In genomic region chr3:40262536-40262935, GRCm38 (mm10) we compare ENCODE assay signal across 20 mouse cellular contexts.
DNase-seq lines count a peak whose midpoint lies in the region; ATAC-seq and TF ChIP-seq lines count a peak whose summit lies in the region.
"Had no signal": no experiment of that assay in that cellular context is flagged by ENCODE, and none has a peak within 500 bp of the region (broad histone marks: within the 10 kb centered on the region; RNA-seq: fewer than 3 reads in every experiment).

No protein-coding gene starts in this region.

- no peak overlapping the region for H3K27ac ChIP-seq in lung, embryonic 14.5 days (ENCODE audit: low read depth)
- no peak overlapping the region for H3K27ac ChIP-seq in left cerebral cortex, adult 2 months
- H3K27ac ChIP-seq: forebrain, embryonic 15.5 days; heart, embryonic 15.5 days; limb, embryonic 12.5 days; liver, embryonic 15.5 days; midbrain, embryonic 10.5 days; neural tube, embryonic 12.5 days had no signal

- no peak overlapping the region for H3K4me3 ChIP-seq in lung, embryonic 14.5 days (ENCODE audit: low read depth, low read length)
- H3K4me3 ChIP-seq in left cerebral cortex, adult 2 months, result no peak overlapping the region
- H3K4me3 ChIP-seq: forebrain, embryonic 15.5 days; heart, embryonic 15.5 days; limb, embryonic 12.5 days; liver, embryonic 15.5 days; midbrain, embryonic 10.5 days; neural tube, embryonic 12.5 days had no signal

- H3K4me1 ChIP-seq in lung, embryonic 14.5 days (ENCODE audit: insufficient read depth), result no peaks in the 10 kb centered on the region
- H3K4me1 ChIP-seq: forebrain, embryonic 15.5 days; heart, embryonic 15.5 days; limb, embryonic 12.5 days; liver, embryonic 15.5 days; midbrain, embryonic 10.5 days; neural tube, embryonic 12.5 days had no signal

- no peaks in the 10 kb centered on the region for H3K9me3 ChIP-seq in lung, embryonic 14.5 days (ENCODE audit: low read depth, low read length)
- H3K9me3 ChIP-seq: forebrain, embryonic 15.5 days; heart, embryonic 15.5 days; limb, embryonic 12.5 days; liver, embryonic 15.5 days; midbrain, embryonic 10.5 days; neural tube, embryonic 12.5 days had no signal

- no peaks in the 10 kb centered on the region for H3K27me3 ChIP-seq in lung, embryonic 14.5 days (ENCODE audit: insufficient read depth, low read length)
- H3K27me3 ChIP-seq: forebrain, embryonic 15.5 days; heart, embryonic 15.5 days; limb, embryonic 12.5 days; liver, embryonic 15.5 days; neural tube, embryonic 12.5 days had no signal

- no peak overlapping the region for H3K4me2 ChIP-seq in lung, embryonic 14.5 days
- H3K4me2 ChIP-seq: forebrain, embryonic 15.5 days; heart, embryonic 15.5 days; limb, embryonic 12.5 days; liver, embryonic 15.5 days; neural tube, embryonic 12.5 days had no signal

- no peaks in the 10 kb centered on the region for H3K36me3 ChIP-seq in lung, embryonic 14.5 days (ENCODE audit: insufficient read depth)
- H3K36me3 ChIP-seq: forebrain, embryonic 15.5 days; heart, embryonic 15.5 days; limb, embryonic 12.5 days; liver, embryonic 15.5 days; midbrain, embryonic 10.5 days; neural tube, embryonic 12.5 days had no signal

- DNase-seq in lung, embryonic 14.5 days, result peak; percentile 40
- no peak for DNase-seq in lung, postnatal 25 days (ENCODE audit: low spot score)
- peak; percentile 15 to 18 for DNase-seq in left cerebral cortex, adult 2 months (ENCODE audit: extremely low spot score in 1 of 2, low spot score in 2 of 2)
- peak; percentile 44 to 59 for DNase-seq in right cerebral cortex, postnatal 10 days (ENCODE audit: low spot score in 2 of 2)
- no peak for DNase-seq in heart, adult 9 months (ENCODE audit: low spot score in 2 of 2)
- no peak for DNase-seq in ovary, postnatal 14 days (ENCODE audit: low spot score)
- no peak for DNase-seq in cerebellum, postnatal 14 days
- DNase-seq: adrenal gland, postnatal 25 days; cerebellum, adult 9-11 months; gastrocnemius, postnatal 10 days; heart, adult 18-20 months; lung, postnatal 36 days; thymus, adult 18-20 months had no signal

- H3K9ac ChIP-seq in lung, embryonic 14.5 days, result no peak overlapping the region
- H3K9ac ChIP-seq: forebrain, embryonic 15.5 days; heart, embryonic 15.5 days; limb, embryonic 12.5 days; liver, embryonic 15.5 days; neural tube, embryonic 12.5 days had no signal

- 50% methylated on average over 7 of the region's 7 CpGs for WGBS in lung, embryonic 14.5 days

- ATAC-seq in lung, embryonic 14.5 days (ENCODE audit: insufficient read depth), result no peak
- ATAC-seq: forebrain, embryonic 15.5 days; Patski had no signal

- intact Hi-C loops in left cerebral cortex, adult 2 months (cut with DNase I), result no loop called here

- no peak for TF ChIP-seq CTCF in lung, embryonic 14.5 days (IDR thresholded peaks at IDR 0.05; ENCODE audit: low read depth)
- TF ChIP-seq CTCF in left cerebral cortex, adult 2 months (IDR thresholded peaks at IDR 0.05), result no peak

Comparison
In these comparisons a context has a peak if more than half of its experiments do, and no peak if none do; other contexts are left out.
1. DNase-seq: peak in lung, embryonic 14.5 days (single experiment), left cerebral cortex, adult 2 months (2 of 2) and right cerebral cortex, postnatal 10 days (2 of 2); none in lung, postnatal 25 days (single experiment), heart, adult 9 months (0 of 2), ovary, postnatal 14 days (single experiment) and cerebellum, postnatal 14 days (0 of 2).